Mouse (Mus musculus) MEL (cell line): Measurements from ENCODE around the gene Prm2. TPM values are rescaled to one million over a fixed set of nuclear protein-coding genes. Genes with fewer than 3 reads are reported as not detected.
A peak's percentile ranks its signal among the peaks of the same experiment; 100 is the strongest.

Experiments used
- DNase-seq: peaks from one replicate; pipeline ENCODE4 v3.0.0; 2011; ENCODE audit warnings: low read depth, low spot score
- H3K27ac ChIP-seq: 2 replicates; pipeline ENCODE4 v1.5.1; 2012; ENCODE audit warnings: low read depth, mild to moderate bottlenecking, control low read depth, low read length, moderate library complexity; ENCODE audit not compliant: control insufficient read depth
- H3K27me3 ChIP-seq, 2 experiments: fragments of 150-350 bp in 1 of 2; sonication (generic) in 1 of 2; 2 replicates each; pipeline ENCODE4 v1.6.1; 2012; ENCODE audit warnings: low read length in 2 of 2, mild to moderate bottlenecking in 2 of 2, improper control_type of control experiment in 1 of 2, moderate library complexity in 1 of 2; ENCODE audit not compliant: insufficient read depth in 2 of 2, control insufficient read depth in 1 of 2
- H3K36me3 ChIP-seq, 2 experiments: 2 replicates each; pipeline ENCODE4 v1.6.1; 2012 to 2014; ENCODE audit warnings: low read length in 2 of 2, improper control_type of control experiment in 1 of 2, inconsistent platforms in 1 of 2, mild to moderate bottlenecking in 1 of 2; ENCODE audit not compliant: insufficient read depth in 2 of 2, control insufficient read depth in 1 of 2
- H3K4me1 ChIP-seq, 2 experiments: fragments of 150-350 bp in 1 of 2; sonication (generic) in 1 of 2; 2 replicates each; pipeline ENCODE4 v1.6.1; 2012; ENCODE audit warnings: low read length in 2 of 2, improper control_type of control experiment in 1 of 2, mild to moderate bottlenecking in 1 of 2; ENCODE audit not compliant: insufficient read depth in 2 of 2, control insufficient read depth in 1 of 2
- H3K4me3 ChIP-seq, 2 experiments: fragments of 150-350 bp in 1 of 2; sonication (generic) in 1 of 2; 2 replicates each; pipeline ENCODE4 v1.5.1; 2012; ENCODE audit warnings: low read depth in 2 of 2, low read length in 2 of 2, mild to moderate bottlenecking in 2 of 2, moderate library complexity in 2 of 2, control low read depth in 1 of 2, improper control_type of control experiment in 1 of 2; ENCODE audit not compliant: control insufficient read depth in 1 of 2, insufficient read depth in 1 of 2
- H3K79me2 ChIP-seq: 2 replicates; pipeline ENCODE4 v1.6.1; 2012; ENCODE audit warnings: mild to moderate bottlenecking, low read length, moderate library complexity; ENCODE audit not compliant: control insufficient read depth, poor library complexity, insufficient read depth
- H3K9ac ChIP-seq: 2 replicates; pipeline ENCODE4 v1.6.1; 2012; ENCODE audit warnings: low read depth, mild to moderate bottlenecking, control low read depth, low read length, moderate library complexity; ENCODE audit not compliant: control insufficient read depth, poor library complexity, severe bottlenecking
- H3K9me3 ChIP-seq: fragments of 150-350 bp; sonication (generic); replicated peaks from 2 replicates; pipeline ENCODE4 v1.6.1; 2012; ENCODE audit warnings: mild to moderate bottlenecking, low read length, improper control_type of control experiment, moderate library complexity; ENCODE audit not compliant: insufficient read depth
- BHLHE40 ChIP-seq: IDR thresholded peaks from 2 replicates; pipeline ENCODE4 v1.6.1; 2012; ENCODE audit warnings: low read depth, mild to moderate bottlenecking, inconsistent platforms, low read length, improper control_type of control experiment, borderline replicate concordance
- CHD1 ChIP-seq: IDR thresholded peaks from 2 replicates; pipeline ENCODE4 v1.6.1; 2012; ENCODE audit warnings: low read depth, mild to moderate bottlenecking, inconsistent platforms, low read length, improper control_type of control experiment
- CHD2 ChIP-seq: IDR thresholded peaks from 2 replicates; pipeline ENCODE4 v1.6.1; 2011; ENCODE audit warnings: low read length, improper control_type of control experiment
- CTCF ChIP-seq, 3 experiments: IDR thresholded peaks in 2 of 3; conservative IDR thresholded peaks in 1 of 3; 2 replicates each; pipeline ENCODE4 v1.5.1; 2011 to 2012; ENCODE audit warnings: low read length in 3 of 3, low read depth in 2 of 3, mild to moderate bottlenecking in 2 of 3, improper control_type of control experiment in 1 of 3, inconsistent platforms in 1 of 3, mixed read lengths in 1 of 3, moderate library complexity in 1 of 3; ENCODE audit not compliant: control insufficient read depth in 1 of 3, insufficient read depth in 1 of 3, poor library complexity in 1 of 3, severe bottlenecking in 1 of 3
- E2F4 ChIP-seq: IDR thresholded peaks from 2 replicates; pipeline ENCODE4 v1.6.1; 2011; ENCODE audit warnings: low read depth, low read length, improper control_type of control experiment, borderline replicate concordance
- ETS1 ChIP-seq: IDR thresholded peaks from 2 replicates; pipeline ENCODE4 v1.6.1; 2012; ENCODE audit warnings: low read depth, mild to moderate bottlenecking, inconsistent platforms, low read length, improper control_type of control experiment, moderate library complexity
- GABPA ChIP-seq: IDR thresholded peaks from 2 replicates; pipeline ENCODE4 v1.6.1; 2012; ENCODE audit warnings: low read depth, mild to moderate bottlenecking, inconsistent platforms, low read length, improper control_type of control experiment, moderate library complexity
- GATA1 ChIP-seq: IDR thresholded peaks from 2 replicates; pipeline ENCODE4 v1.6.1; 2011; ENCODE audit warnings: low read depth, low read length, improper control_type of control experiment
- HCFC1 ChIP-seq: IDR thresholded peaks from 2 replicates; pipeline ENCODE4 v1.6.1; 2012; ENCODE audit warnings: low read depth, mild to moderate bottlenecking, inconsistent platforms, low read length, improper control_type of control experiment, moderate library complexity
- KAT2A ChIP-seq: conservative IDR thresholded peaks from 2 replicates; pipeline ENCODE4 v1.6.1; 2012; ENCODE audit warnings: low read depth, low read length, improper control_type of control experiment, inconsistent platforms
- MAFK ChIP-seq: IDR thresholded peaks from 2 replicates; pipeline ENCODE4 v1.6.1; 2011; ENCODE audit warnings: low read depth, mild to moderate bottlenecking, low read length, improper control_type of control experiment, borderline replicate concordance
- MAX ChIP-seq: IDR thresholded peaks from 2 replicates; pipeline ENCODE4 v1.6.1; 2011; ENCODE audit warnings: low read length, improper control_type of control experiment
- MAZ ChIP-seq: IDR thresholded peaks from 2 replicates; pipeline ENCODE4 v1.6.1; 2012; ENCODE audit warnings: low read depth, mild to moderate bottlenecking, inconsistent platforms, low read length, improper control_type of control experiment
- MEF2A ChIP-seq: IDR thresholded peaks from 2 replicates; pipeline ENCODE4 v1.6.1; 2014; ENCODE audit warnings: low read depth, mild to moderate bottlenecking, inconsistent platforms, low read length, improper control_type of control experiment; ENCODE audit not compliant: poor library complexity, insufficient replicate concordance, severe bottlenecking; ENCODE audit errors: extremely low read depth
- MXI1 ChIP-seq: IDR thresholded peaks from 2 replicates; pipeline ENCODE4 v1.6.1; 2011; ENCODE audit warnings: mild to moderate bottlenecking, low read depth, low read length, improper control_type of control experiment
- MYC ChIP-seq: IDR thresholded peaks from 2 replicates; pipeline ENCODE4 v1.6.1; 2011; ENCODE audit warnings: low read depth, mild to moderate bottlenecking, low read length, improper control_type of control experiment, moderate library complexity
- NELFE ChIP-seq: IDR thresholded peaks from 2 replicates; pipeline ENCODE4 v1.6.1; 2011; ENCODE audit warnings: low read depth, low read length, improper control_type of control experiment
- NRF1 ChIP-seq: IDR thresholded peaks from 2 replicates; pipeline ENCODE4 v1.6.1; 2014; ENCODE audit warnings: low read depth, mild to moderate bottlenecking, inconsistent platforms, low read length, improper control_type of control experiment, moderate library complexity; ENCODE audit not compliant: poor library complexity, insufficient read depth, severe bottlenecking
- POLR2A ChIP-seq, 2 experiments: IDR thresholded peaks; 2 replicates each; pipeline ENCODE4 v1.6.1; 2011 to 2012; ENCODE audit warnings: low read length in 2 of 2, mild to moderate bottlenecking in 2 of 2, control low read depth in 1 of 2, improper control_type of control experiment in 1 of 2, low read depth in 1 of 2, moderate library complexity in 1 of 2; ENCODE audit not compliant: control insufficient read depth in 1 of 2, insufficient read depth in 1 of 2, poor library complexity in 1 of 2
- POLR2AphosphoS2 ChIP-seq: IDR thresholded peaks from 2 replicates; pipeline ENCODE4 v1.6.1; 2011; ENCODE audit warnings: low read length, improper control_type of control experiment
- POLR2AphosphoS5 ChIP-seq: IDR thresholded peaks from 2 replicates; pipeline ENCODE4 v1.6.1; 2012; ENCODE audit warnings: low read depth, borderline replicate concordance, mild to moderate bottlenecking, inconsistent platforms, low read length, moderate library complexity, mixed read lengths
- RAD21 ChIP-seq: IDR thresholded peaks from 2 replicates; pipeline ENCODE4 v1.6.1; 2011; ENCODE audit warnings: mild to moderate bottlenecking, low read depth, low read length, improper control_type of control experiment
- RCOR1 ChIP-seq: IDR thresholded peaks from 2 replicates; pipeline ENCODE4 v1.6.1; 2012; ENCODE audit warnings: low read depth, mild to moderate bottlenecking, inconsistent platforms, low read length, improper control_type of control experiment
- SIN3A ChIP-seq: IDR thresholded peaks from 2 replicates; pipeline ENCODE4 v1.6.1; 2012; ENCODE audit warnings: low read length, improper control_type of control experiment, inconsistent platforms
- SMC3 ChIP-seq: IDR thresholded peaks from 2 replicates; pipeline ENCODE4 v1.6.1; 2011; ENCODE audit warnings: low read depth, low read length, improper control_type of control experiment
- TAL1 ChIP-seq: IDR thresholded peaks from 2 replicates; pipeline ENCODE4 v1.6.1; 2012; ENCODE audit warnings: mild to moderate bottlenecking, inconsistent platforms, low read length, moderate library complexity, mixed read lengths
- TCF12 ChIP-seq: IDR thresholded peaks from 2 replicates; pipeline ENCODE4 v1.6.1; 2014; ENCODE audit warnings: low read depth, mild to moderate bottlenecking, inconsistent platforms, low read length, improper control_type of control experiment, moderate library complexity
- UBTF ChIP-seq: IDR thresholded peaks from 2 replicates; pipeline ENCODE4 v1.6.1; 2012; ENCODE audit warnings: low read depth, mild to moderate bottlenecking, inconsistent platforms, low read length, improper control_type of control experiment, moderate library complexity, borderline replicate concordance; ENCODE audit not compliant: insufficient read depth
- USF1 ChIP-seq: IDR thresholded peaks from 2 replicates; pipeline ENCODE4 v1.6.1; 2014; ENCODE audit warnings: low read depth, mild to moderate bottlenecking, inconsistent platforms, low read length, improper control_type of control experiment, moderate library complexity
- USF2 ChIP-seq, 2 experiments: IDR thresholded peaks; 2 replicates each; pipeline ENCODE4 v1.6.1; 2011 to 2012; ENCODE audit warnings: improper control_type of control experiment in 2 of 2, low read length in 2 of 2, borderline replicate concordance in 1 of 2, inconsistent platforms in 1 of 2, low read depth in 1 of 2, mild to moderate bottlenecking in 1 of 2; ENCODE audit not compliant: insufficient read depth in 1 of 2
- ZC3H11A ChIP-seq: IDR thresholded peaks from 2 replicates; pipeline ENCODE4 v1.6.1; 2012; ENCODE audit warnings: low read depth, mild to moderate bottlenecking, inconsistent platforms, low read length, improper control_type of control experiment
- ZKSCAN1 ChIP-seq: IDR thresholded peaks from 2 replicates; pipeline ENCODE4 v1.6.1; 2012; ENCODE audit warnings: low read depth, mild to moderate bottlenecking, inconsistent platforms, low read length, improper control_type of control experiment, moderate library complexity
- ZMIZ1 ChIP-seq: IDR thresholded peaks from 2 replicates; pipeline ENCODE4 v1.6.1; 2012; ENCODE audit warnings: low read depth, mild to moderate bottlenecking, inconsistent platforms, low read length, improper control_type of control experiment, moderate library complexity
- ZNF384 ChIP-seq: IDR thresholded peaks from 2 replicates; pipeline ENCODE4 v1.6.1; 2012; ENCODE audit warnings: low read depth, mild to moderate bottlenecking, inconsistent platforms, low read length, improper control_type of control experiment
- polyA plus RNA-seq, 2 experiments: library from polyadenylated mRNA; stranded (reverse) in 1 of 2; unstranded in 1 of 2; fragments of >175 nt in 1 of 2; fragments of >200 nt in 1 of 2; gene quantifications; 2 replicates each; pipeline versions ENCODE4 v1.2.1 to v1.2.4; 2012; ENCODE audit warnings: low replicate concordance in 2 of 2, low read depth in 1 of 2; ENCODE audit not compliant: insufficient read length in 2 of 2, insufficient read depth in 1 of 2, missing spikeins in 1 of 2
- total RNA-seq: library from RNA; depleted of rRNA; stranded (reverse); fragments of 300-350 nt; gene quantifications from 2 replicates; pipeline ENCODE4 v1.2.3, GENCODE M21; 2012

The Prm2 gene
- total and polyA plus RNA-seq, 3 experiments: not detected

DNA sequence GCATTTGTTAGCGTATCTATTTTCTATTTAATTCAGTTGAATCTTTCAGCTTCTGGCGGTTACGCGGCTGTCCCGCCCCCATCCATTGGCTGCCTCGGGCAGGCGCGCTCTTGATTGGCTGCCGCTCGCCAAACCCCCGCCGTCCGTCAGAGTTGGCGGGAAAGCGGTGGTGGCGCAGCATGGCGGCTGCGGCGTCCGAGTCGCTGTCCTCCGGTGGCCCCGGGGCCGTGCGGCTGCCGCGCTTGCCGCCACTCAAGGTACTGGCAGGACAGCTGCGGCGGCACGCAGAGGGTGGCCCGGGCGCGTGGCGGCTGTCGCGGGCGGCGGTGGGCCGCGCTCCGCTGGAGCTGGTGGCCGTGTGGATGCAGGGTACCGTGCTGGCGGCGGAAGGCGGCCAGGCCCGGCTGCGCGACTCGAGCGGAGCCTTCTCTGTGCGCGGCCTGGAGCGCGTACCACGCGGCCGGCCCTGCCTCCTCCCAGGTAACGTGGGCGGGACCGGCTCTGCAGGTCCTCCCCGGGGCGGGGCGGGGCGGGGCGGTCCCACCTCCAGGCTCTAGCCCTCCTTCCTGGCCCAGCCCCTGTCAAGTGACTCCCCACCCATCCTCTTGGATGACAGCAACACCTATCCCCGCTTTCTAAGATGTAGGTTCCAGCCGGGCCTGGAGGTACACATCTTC, 39.1 kb upstream of the Prm2 start, which contains the start of gene Rmi2 (continued):
- TF ChIP-seq MXI1: peak; percentile 89
- no peak for TF ChIP-seq KAT2A
- 0 out of 2 replicates have a peak, but pooled peaks have one; percentile 44 for TF ChIP-seq MAZ
- TF ChIP-seq, all 39 proteins: peak for 9

DNA sequence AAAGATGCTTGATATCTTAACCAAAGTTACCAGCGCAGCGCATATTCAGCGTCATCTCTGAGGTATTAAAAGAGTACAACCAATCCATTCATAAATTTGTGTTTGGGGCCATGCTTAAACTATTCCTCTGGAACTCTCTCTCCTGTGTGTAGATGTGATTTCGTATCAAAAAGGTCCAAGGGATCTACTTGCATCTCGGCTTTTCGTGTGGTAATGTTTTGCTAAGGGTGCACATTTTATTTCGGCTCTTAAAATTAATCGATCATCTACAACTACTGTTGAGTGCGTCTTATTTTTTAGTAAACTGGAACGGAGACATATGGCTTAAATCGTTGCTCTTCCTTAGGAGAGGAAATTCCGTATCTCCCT, 38.6 kb upstream of the Prm2 start:
- peaks cover 0 to 5% of the 10 kb centered on the region in 2 experiments; a peak in 2 of 4 replicates for H3K36me3 ChIP-seq
- H3K9ac ChIP-seq: peak overlapping the region; percentile 66
- H3K27ac ChIP-seq: peak overlapping the region; percentile 44
- H3K79me2 ChIP-seq: no peaks in the 10 kb centered on the region; the same call in 1 of the 2 replicates
- H3K9me3 ChIP-seq: no peaks in the 10 kb centered on the region
- peaks cover 0 to 8% of the 10 kb centered on the region in 2 experiments; a peak in 2 of 4 replicates for H3K4me1 ChIP-seq
- no peaks in the 10 kb centered on the region for H3K27me3 ChIP-seq
- DNase-seq: peak; percentile 68
- peak overlapping the region; percentile 57 to 61 for H3K4me3 ChIP-seq
- TF ChIP-seq RAD21: no peak
- no peak for TF ChIP-seq SIN3A
- no peak for TF ChIP-seq ZMIZ1
- peak; percentile 1; the same call in 1 of the 2 replicates for TF ChIP-seq NELFE
- no peak for TF ChIP-seq POLR2AphosphoS2
- TF ChIP-seq CTCF (IDR thresholded peaks at IDR 0.05 in 2 of 3, conservative IDR thresholded peaks at IDR 0.05 in 1 of 3; ENCODE audit: control insufficient read depth in 1 of 3, insufficient read depth in 1 of 3, low read depth in 2 of 3, low read length in 3 of 3, poor library complexity in 1 of 3, severe bottlenecking in 1 of 3): no peak
- no peak for TF ChIP-seq ETS1
- no peak for TF ChIP-seq ZKSCAN1
- TF ChIP-seq USF1: no peak
- TF ChIP-seq KAT2A: no peak
- TF ChIP-seq MAFK: no peak
- TF ChIP-seq E2F4: no peak
- no peak for TF ChIP-seq POLR2A (IDR thresholded peaks at IDR 0.05; ENCODE audit: control insufficient read depth in 1 of 2, insufficient read depth in 1 of 2, low read depth in 1 of 2, low read length in 2 of 2, poor library complexity in 1 of 2)
- peak; percentile 62; the same call in 1 of the 2 replicates for TF ChIP-seq RCOR1
- no peak for TF ChIP-seq USF2 (IDR thresholded peaks at IDR 0.05; ENCODE audit: borderline replicate concordance in 1 of 2, insufficient read depth in 1 of 2, low read depth in 1 of 2, low read length in 2 of 2)
- peak; percentile 72; the same call in 1 of the 2 replicates for TF ChIP-seq MYC
- TF ChIP-seq MAX: 0 out of 2 replicates have a peak, but pooled peaks have one; percentile 46
- TF ChIP-seq GATA1: no peak
- TF ChIP-seq POLR2AphosphoS5: no peak
- no peak for TF ChIP-seq ZC3H11A
- TF ChIP-seq MEF2A: no peak
- no peak for TF ChIP-seq ZNF384
- TF ChIP-seq HCFC1: 0 out of 2 replicates have a peak, but pooled peaks have one; percentile 53
- no peak for TF ChIP-seq GABPA
- no peak for TF ChIP-seq NRF1
- TF ChIP-seq UBTF: no peak
- no peak for TF ChIP-seq TAL1
- TF ChIP-seq SMC3: no peak
- no peak for TF ChIP-seq CHD1
- no peak; the same call in 1 of the 2 replicates for TF ChIP-seq TCF12
- TF ChIP-seq CHD2: no peak
- TF ChIP-seq BHLHE40: no peak
